Mouse (Mus musculus): ENCODE data around the gene Taf1b. TPM values are rescaled to one million over a fixed set of nuclear protein-coding genes. Genes with fewer than 3 reads are reported as not detected.
A peak's percentile ranks its signal among the peaks of the same experiment; 100 is the strongest.

Taf1b gene
- polyA plus RNA-seq, 1 experiment from 2014 or later = 39.7 TPM

DNA sequence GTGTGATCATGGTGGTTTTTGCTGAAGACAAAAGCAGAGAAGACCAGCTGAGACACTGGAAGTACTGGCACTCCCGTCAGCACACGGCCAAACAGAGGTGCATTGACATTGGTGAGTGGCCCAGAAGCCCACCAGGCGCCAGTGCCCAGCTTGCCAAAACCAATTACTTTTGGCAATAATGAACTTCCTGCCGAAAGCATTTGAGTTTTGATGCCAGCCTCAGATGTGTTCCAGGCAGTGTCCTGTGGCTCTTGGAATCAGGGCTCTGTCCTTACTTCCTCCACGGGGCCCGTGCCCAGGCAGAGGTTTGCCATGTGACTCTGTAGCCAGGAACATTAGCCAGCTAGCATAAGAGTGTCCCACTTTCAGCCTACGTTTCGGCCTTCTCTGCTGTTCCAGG lies 86.7 kb downstream of the Taf1b start:
- Histone ChIP-seq H3K36me3 (ENCODE audit: control insufficient read depth, insufficient read depth, low read length) (no peaks in the 10 kb centered on the region), H3K4me3 (replicated peaks; ENCODE audit: low read depth, low read length) (no peak overlapping the region), H3K27ac (replicated peaks; ENCODE audit: low read depth, low read length) (no peak overlapping the region), H3K9me3 (ENCODE audit: control insufficient read depth, low read length) (no peaks in the 10 kb centered on the region), H3K27me3 (ENCODE audit: control insufficient read depth, insufficient read depth, low read length) (no peaks in the 10 kb centered on the region), H3K4me2 (ENCODE audit: low read length) (no peak overlapping the region), H3K4me1 (ENCODE audit: control insufficient read depth, insufficient read depth, low read length) (0 out of 2 replicates have a peak, but pooled peaks cover 3% of the 10 kb centered on the region), H3K9ac (replicated peaks; ENCODE audit: low read length) (no peak overlapping the region)
- ATAC-seq (ENCODE audit: low FRiP score, low TSS enrichment) (no peak), DNase-seq (no peak)
- 87% methylated on average over 8 of the region's 8 CpGs for WGBS

DNA sequence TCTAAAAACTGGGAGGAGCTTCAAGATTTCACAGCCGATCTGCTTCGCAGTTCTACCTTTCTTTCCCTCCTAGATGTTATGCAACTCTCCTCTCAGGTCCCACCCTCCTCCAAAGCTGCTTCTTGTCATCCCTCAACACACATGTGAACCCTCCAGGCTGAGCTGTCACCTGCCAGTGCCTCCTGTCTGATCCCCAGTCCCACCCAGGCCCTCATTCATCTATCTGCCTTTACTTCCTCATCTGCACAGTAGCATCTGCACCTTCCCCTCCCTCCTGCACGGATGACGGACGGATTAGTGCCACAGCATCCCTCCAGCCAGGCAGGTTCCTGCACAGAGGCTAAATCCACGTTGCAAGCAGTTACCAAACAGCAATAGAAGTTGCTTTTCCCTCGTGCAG lies 88.0 kb downstream of the Taf1b start:
- ATAC-seq (ENCODE audit: low FRiP score, low TSS enrichment) (no peak), DNase-seq (no peak)
- no peaks in the 10 kb centered on the region for H3K36me3 ChIP-seq (ENCODE audit: control insufficient read depth, insufficient read depth, low read length)
- WGBS = 67% methylated on average over 7 of the region's 7 CpGs
- H3K4me1 ChIP-seq (ENCODE audit: control insufficient read depth, insufficient read depth, low read length) = 0 out of 2 replicates have a peak, but pooled peaks cover 2% of the 10 kb centered on the region
- no peak overlapping the region for H3K4me3 ChIP-seq (replicated peaks; ENCODE audit: low read depth, low read length)
- no peak overlapping the region for H3K4me2 ChIP-seq (ENCODE audit: low read length)
- no peaks in the 10 kb centered on the region for H3K27me3 ChIP-seq (ENCODE audit: control insufficient read depth, insufficient read depth, low read length)
- no peak overlapping the region for H3K27ac ChIP-seq (replicated peaks; ENCODE audit: low read depth, low read length)
- H3K9me3 ChIP-seq (ENCODE audit: control insufficient read depth, low read length) = no peaks in the 10 kb centered on the region
- H3K9ac ChIP-seq (replicated peaks; ENCODE audit: low read length) = no peak overlapping the region

DNA sequence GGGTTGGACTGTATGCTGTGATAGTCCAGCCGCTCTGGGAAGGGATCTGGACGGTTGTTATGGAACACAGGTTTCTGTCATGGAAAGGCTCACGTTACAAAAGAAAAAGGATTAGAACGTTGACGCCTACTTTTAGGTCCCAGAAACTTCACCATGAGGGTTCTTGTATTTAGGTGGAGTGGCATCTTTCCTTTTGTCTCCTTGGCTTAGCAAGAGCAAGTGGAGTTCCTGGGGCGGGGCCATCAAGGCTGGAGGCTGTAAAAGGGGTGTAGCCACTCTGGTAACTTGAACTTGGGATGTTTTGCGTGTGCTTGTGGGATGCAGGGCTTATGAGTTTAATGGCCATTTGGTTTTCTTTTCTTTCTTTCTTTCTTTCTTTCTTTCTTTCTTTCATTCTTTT lies 92.2 kb downstream of the Taf1b start:
- no peaks in the 10 kb centered on the region for H3K36me3 ChIP-seq (ENCODE audit: control insufficient read depth, insufficient read depth, low read length)
- no peaks in the 10 kb centered on the region for H3K4me1 ChIP-seq (ENCODE audit: control insufficient read depth, insufficient read depth, low read length)
- WGBS = 71% methylated on average over 7 of the region's 7 CpGs
- DNase-seq = no peak
- no peak overlapping the region for H3K9ac ChIP-seq (replicated peaks; ENCODE audit: low read length)
- ATAC-seq (ENCODE audit: low FRiP score, low TSS enrichment) = no peak
- H3K27me3 ChIP-seq (ENCODE audit: control insufficient read depth, insufficient read depth, low read length) = no peaks in the 10 kb centered on the region
- H3K9me3 ChIP-seq (ENCODE audit: control insufficient read depth, low read length) = no peaks in the 10 kb centered on the region
- H3K4me3 ChIP-seq (replicated peaks; ENCODE audit: low read depth, low read length) = no peak overlapping the region
- no peak overlapping the region for H3K27ac ChIP-seq (replicated peaks; ENCODE audit: low read depth, low read length)
- no peak overlapping the region for H3K4me2 ChIP-seq (ENCODE audit: low read length)

DNA sequence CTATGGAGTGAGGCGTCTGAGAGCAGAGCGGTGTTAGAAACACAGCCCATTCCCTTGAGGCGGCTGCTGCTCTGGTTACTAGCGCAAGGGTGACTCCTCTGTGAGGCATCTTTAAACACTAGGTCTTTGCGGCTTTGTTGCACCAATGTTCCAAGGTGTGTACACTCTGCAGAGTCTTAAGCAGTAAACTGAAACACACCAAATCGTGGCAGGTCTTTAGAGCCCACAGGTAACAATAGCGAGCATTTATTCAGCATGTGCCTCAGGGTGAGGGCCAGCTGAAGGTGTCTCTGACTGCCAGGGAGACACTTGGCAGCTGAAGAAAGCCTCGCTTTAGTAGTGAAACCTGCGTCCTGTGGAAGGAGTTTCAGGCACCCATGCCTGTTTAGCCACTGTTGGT lies 93.9 kb downstream of the Taf1b start:
- H3K4me3 ChIP-seq (replicated peaks; ENCODE audit: low read depth, low read length) = no peak overlapping the region
- no peak for ATAC-seq (ENCODE audit: low FRiP score, low TSS enrichment)
- WGBS = 85% methylated on average over 9 of the region's 9 CpGs

DNA sequence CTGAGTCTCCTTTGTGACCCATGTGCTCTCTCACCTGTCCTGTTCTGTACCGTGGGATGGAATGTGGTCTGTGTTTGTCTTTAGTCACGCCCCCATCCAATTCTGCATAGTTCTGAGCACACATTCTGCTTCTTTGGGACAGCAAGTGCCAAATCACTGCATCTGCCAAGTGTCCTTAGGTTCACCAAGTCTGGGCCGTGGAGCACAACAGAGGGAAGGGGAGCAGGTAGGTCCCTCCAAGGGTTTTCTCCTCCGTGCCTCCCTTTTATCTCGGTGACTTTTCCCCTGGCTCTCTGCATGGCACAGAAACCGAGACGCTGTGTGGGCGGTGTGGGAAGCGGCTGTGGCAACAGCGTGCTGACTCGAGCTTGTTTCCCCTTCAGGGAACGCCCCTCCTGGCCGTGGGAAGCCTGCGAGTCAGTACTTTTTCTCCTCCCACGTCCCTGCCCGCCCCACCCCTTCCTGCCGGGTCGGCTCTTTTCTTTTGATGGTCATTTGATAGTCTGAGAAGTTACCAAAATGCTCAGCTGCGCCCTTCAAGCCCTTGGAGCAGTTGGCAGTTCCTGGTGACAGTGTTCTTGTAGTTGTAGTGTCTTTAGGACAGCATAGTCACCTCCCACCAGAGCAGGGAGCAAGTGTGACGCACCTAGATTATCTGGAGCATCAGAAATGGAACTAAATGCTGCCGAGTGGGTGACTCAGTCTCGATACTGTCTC lies 95.0 kb downstream of the Taf1b start:
- Histone ChIP-seq H3K36me3 (ENCODE audit: control insufficient read depth, insufficient read depth, low read length) (no peaks in the 10 kb centered on the region), H3K9ac (replicated peaks; ENCODE audit: low read length) (no peak overlapping the region), H3K4me1 (ENCODE audit: control insufficient read depth, insufficient read depth, low read length) (no peaks in the 10 kb centered on the region), H3K27ac (replicated peaks; ENCODE audit: low read depth, low read length) (no peak overlapping the region), H3K4me2 (ENCODE audit: low read length) (peak overlapping the region; percentile 28; the same call in 1 of the 2 replicates), H3K9me3 (ENCODE audit: control insufficient read depth, low read length) (no peaks in the 10 kb centered on the region), H3K27me3 (ENCODE audit: control insufficient read depth, insufficient read depth, low read length) (no peaks in the 10 kb centered on the region), H3K4me3 (replicated peaks; ENCODE audit: low read depth, low read length) (no peak overlapping the region)
- ATAC-seq (ENCODE audit: low FRiP score, low TSS enrichment) (no peak), DNase-seq (peak; percentile 13)
- WGBS = 26% methylated on average over 22 of the region's 22 CpGs

More for the DNA sequence above, 93.9 kb downstream of the Taf1b start:
- Histone ChIP-seq H3K27ac (replicated peaks; ENCODE audit: low read depth, low read length) (no peak overlapping the region), H3K9me3 (ENCODE audit: control insufficient read depth, low read length) (no peaks in the 10 kb centered on the region), H3K36me3 (ENCODE audit: control insufficient read depth, insufficient read depth, low read length) (no peaks in the 10 kb centered on the region), H3K4me1 (ENCODE audit: control insufficient read depth, insufficient read depth, low read length) (no peaks in the 10 kb centered on the region), H3K4me2 (ENCODE audit: low read length) (no peak overlapping the region), H3K27me3 (ENCODE audit: control insufficient read depth, insufficient read depth, low read length) (no peaks in the 10 kb centered on the region), H3K9ac (replicated peaks; ENCODE audit: low read length) (no peak overlapping the region)
- DNase-seq = no peak

DNA sequence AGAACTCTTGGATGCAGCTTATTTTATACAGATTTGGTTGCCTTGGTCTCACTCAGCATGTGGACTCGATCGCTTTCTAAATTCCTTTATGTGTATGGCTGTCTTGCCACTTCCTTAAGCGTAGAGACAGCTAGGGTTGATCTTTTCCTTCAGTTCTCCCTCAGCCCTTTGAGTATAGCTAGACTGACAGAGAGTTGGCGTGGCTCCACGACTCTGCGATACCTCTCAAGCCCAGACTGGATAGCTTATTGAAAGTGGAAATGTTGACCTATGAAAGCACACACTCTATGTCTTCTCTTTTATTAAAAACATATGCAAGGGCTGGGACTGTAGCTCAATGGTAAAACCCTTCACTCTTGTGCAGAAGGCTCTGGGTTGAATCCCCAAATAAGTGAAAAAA lies 99.2 kb downstream of the Taf1b start:
- no peak overlapping the region for H3K27ac ChIP-seq (replicated peaks; ENCODE audit: low read depth, low read length)
- no peak overlapping the region for H3K4me3 ChIP-seq (replicated peaks; ENCODE audit: low read depth, low read length)
- DNase-seq (no peak), ATAC-seq (ENCODE audit: low FRiP score, low TSS enrichment) (no peak)
- no peaks in the 10 kb centered on the region for H3K36me3 ChIP-seq (ENCODE audit: control insufficient read depth, insufficient read depth, low read length)
- no peak overlapping the region for H3K4me2 ChIP-seq (ENCODE audit: low read length)
- no peaks in the 10 kb centered on the region for H3K9me3 ChIP-seq (ENCODE audit: control insufficient read depth, low read length)
- no peaks in the 10 kb centered on the region for H3K4me1 ChIP-seq (ENCODE audit: control insufficient read depth, insufficient read depth, low read length)
- no peaks in the 10 kb centered on the region for H3K27me3 ChIP-seq (ENCODE audit: control insufficient read depth, insufficient read depth, low read length)
- H3K9ac ChIP-seq (replicated peaks; ENCODE audit: low read length) = no peak overlapping the region
- WGBS = 85% methylated on average over 6 of the region's 6 CpGs

DNA sequence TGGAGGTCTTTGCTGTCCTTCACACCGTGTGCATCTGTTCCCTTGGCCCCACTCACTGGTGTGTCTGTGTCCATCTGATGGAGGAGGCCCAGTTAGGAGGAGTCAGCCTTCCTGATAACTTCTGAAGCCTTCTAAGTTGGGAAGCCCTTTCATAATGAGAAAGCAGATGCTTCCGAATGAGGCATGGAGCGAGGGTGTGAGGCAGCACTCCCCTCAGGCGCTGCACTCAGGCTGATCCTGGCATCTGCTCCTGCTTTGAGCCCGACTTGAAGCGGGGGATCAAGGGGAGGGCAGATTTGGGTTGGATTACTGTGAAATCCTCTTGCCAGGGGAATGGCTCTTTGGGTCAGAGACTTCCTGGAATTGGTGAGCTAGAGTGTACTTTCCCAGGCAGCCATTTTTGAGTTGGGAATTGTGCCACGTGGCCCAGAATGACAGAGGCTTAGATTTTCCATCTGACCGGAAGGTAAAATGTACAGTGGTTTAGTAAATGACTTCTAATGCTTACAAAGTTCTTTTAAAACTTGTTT lies 101.3 kb downstream of the Taf1b start:
- Histone ChIP-seq H3K36me3 (ENCODE audit: control insufficient read depth, insufficient read depth, low read length) (no peaks in the 10 kb centered on the region), H3K9ac (replicated peaks; ENCODE audit: low read length) (no peak overlapping the region), H3K4me2 (ENCODE audit: low read length) (no peak overlapping the region), H3K4me3 (replicated peaks; ENCODE audit: low read depth, low read length) (no peak overlapping the region), H3K9me3 (ENCODE audit: control insufficient read depth, low read length) (no peaks in the 10 kb centered on the region), H3K4me1 (ENCODE audit: control insufficient read depth, insufficient read depth, low read length) (no peaks in the 10 kb centered on the region), H3K27me3 (ENCODE audit: control insufficient read depth, insufficient read depth, low read length) (no peaks in the 10 kb centered on the region), H3K27ac (replicated peaks; ENCODE audit: low read depth, low read length) (no peak overlapping the region)
- WGBS = 62% methylated on average over 8 of the region's 8 CpGs
- no peak for DNase-seq
- no peak for ATAC-seq (ENCODE audit: low FRiP score, low TSS enrichment)

DNA sequence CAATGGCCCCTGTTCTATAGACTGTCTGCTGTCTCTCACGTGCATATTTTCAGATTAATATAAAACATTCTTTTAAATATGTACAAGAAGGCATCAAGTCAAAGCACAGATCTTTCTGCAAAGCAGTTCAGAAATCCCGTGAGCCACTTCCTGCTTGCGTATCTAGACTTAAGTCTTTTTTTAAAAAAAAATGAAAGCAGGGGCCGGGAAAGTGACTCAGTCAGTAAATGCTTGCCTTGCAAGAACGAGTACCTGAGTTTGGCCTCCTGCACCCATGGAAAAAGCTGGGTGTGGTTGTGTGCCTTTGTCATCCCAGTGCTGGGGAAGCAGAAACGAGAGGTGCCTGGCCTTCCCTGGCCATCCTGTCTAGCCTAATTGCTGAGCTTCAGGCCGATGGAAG lies 101.9 kb downstream of the Taf1b start:
- H3K9me3 ChIP-seq (ENCODE audit: control insufficient read depth, low read length) = no peaks in the 10 kb centered on the region
- no peak overlapping the region for H3K4me3 ChIP-seq (replicated peaks; ENCODE audit: low read depth, low read length)
- H3K4me2 ChIP-seq (ENCODE audit: low read length) = no peak overlapping the region
- no peak overlapping the region for H3K27ac ChIP-seq (replicated peaks; ENCODE audit: low read depth, low read length)
- no peak for DNase-seq
- ATAC-seq (ENCODE audit: low FRiP score, low TSS enrichment) = no peak
- no peak overlapping the region for H3K9ac ChIP-seq (replicated peaks; ENCODE audit: low read length)
- H3K36me3 ChIP-seq (ENCODE audit: control insufficient read depth, insufficient read depth, low read length) = no peaks in the 10 kb centered on the region
- no peaks in the 10 kb centered on the region for H3K4me1 ChIP-seq (ENCODE audit: control insufficient read depth, insufficient read depth, low read length)
- H3K27me3 ChIP-seq (ENCODE audit: control insufficient read depth, insufficient read depth, low read length) = no peaks in the 10 kb centered on the region
- WGBS = 88% methylated on average over 7 of the region's 7 CpGs

DNA sequence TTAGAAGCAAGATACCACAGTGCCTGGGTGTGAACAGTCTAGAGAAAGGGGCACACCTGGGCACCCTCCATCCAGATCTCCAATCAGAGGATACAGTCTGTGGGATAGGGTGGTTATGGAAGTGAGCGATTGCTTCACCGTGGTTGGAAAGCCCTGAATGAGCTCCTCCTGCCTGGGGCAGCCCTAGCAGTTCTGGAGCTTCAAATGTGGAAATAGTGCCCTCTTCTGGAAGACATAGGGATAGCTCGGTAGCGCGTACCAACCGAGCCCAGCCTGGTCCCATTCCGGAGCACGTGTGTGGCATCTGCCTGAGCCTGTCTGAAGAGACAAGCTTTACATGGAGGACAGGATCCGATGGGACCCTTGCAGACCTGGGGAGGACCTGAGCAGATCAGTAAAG lies 102.6 kb downstream of the Taf1b start:
- ATAC-seq (ENCODE audit: low FRiP score, low TSS enrichment) = peak; percentile 78; the same call in 1 of the 2 replicates
- peak; percentile 84 for DNase-seq
- H3K9ac ChIP-seq (replicated peaks; ENCODE audit: low read length) = no peak overlapping the region
- H3K27me3 ChIP-seq (ENCODE audit: control insufficient read depth, insufficient read depth, low read length) = no peaks in the 10 kb centered on the region
- H3K36me3 ChIP-seq (ENCODE audit: control insufficient read depth, insufficient read depth, low read length) = no peaks in the 10 kb centered on the region
- H3K4me3 ChIP-seq (replicated peaks; ENCODE audit: low read depth, low read length) = no peak overlapping the region
- no peak overlapping the region for H3K27ac ChIP-seq (replicated peaks; ENCODE audit: low read depth, low read length)
- no peak overlapping the region for H3K4me2 ChIP-seq (ENCODE audit: low read length)
- H3K4me1 ChIP-seq (ENCODE audit: control insufficient read depth, insufficient read depth, low read length) = no peaks in the 10 kb centered on the region
- 5% methylated on average over 9 of the region's 9 CpGs for WGBS
- H3K9me3 ChIP-seq (ENCODE audit: control insufficient read depth, low read length) = no peaks in the 10 kb centered on the region

All from midbrain, embryonic 14.5 days (tissue).